Mouse (Mus musculus) ES-E14 (cell line): ENCODE measurements around the gene Inpp5k. TPM values are rescaled to one million over a fixed set of nuclear protein-coding genes. Genes with fewer than 3 reads are reported as not detected.
A peak's percentile ranks its signal among the peaks of the same experiment; 100 is the strongest.

Experiments used
- DNase-seq: peaks from one replicate; pipeline ENCODE4 v3.0.0-alpha.2; 2013; ENCODE audit warnings: low read depth, low spot score
- H3K27ac ChIP-seq: 2 replicates; pipeline ENCODE4 v1.5.1; 2012; ENCODE audit warnings: low read depth, mild to moderate bottlenecking, low read length, moderate library complexity, mixed read lengths; ENCODE audit not compliant: poor library complexity, insufficient read depth, severe bottlenecking
- H3K36me3 ChIP-seq: 2 replicates; pipeline ENCODE4 v1.6.1; 2012; ENCODE audit warnings: mild to moderate bottlenecking, low read length, moderate library complexity, mixed read lengths; ENCODE audit not compliant: control insufficient read depth, poor library complexity, insufficient read depth, severe bottlenecking
- H3K4me1 ChIP-seq, 2 experiments: fragments of 150-350 bp in 1 of 2; sonication (generic) in 1 of 2; 2 replicates each; pipeline ENCODE4 v1.6.1; 2012; ENCODE audit warnings: low read length in 2 of 2, mild to moderate bottlenecking in 1 of 2, mixed read lengths in 1 of 2; ENCODE audit not compliant: control insufficient read depth in 2 of 2, insufficient read depth in 2 of 2, poor library complexity in 1 of 2
- H3K4me3 ChIP-seq, 2 experiments: fragments of 150-350 bp in 1 of 2; sonication (generic) in 1 of 2; 2 replicates each; pipeline ENCODE4 v1.5.1; 2012; ENCODE audit warnings: low read length in 2 of 2, low read depth in 1 of 2, mild to moderate bottlenecking in 1 of 2, mixed read lengths in 1 of 2; ENCODE audit not compliant: insufficient read depth in 1 of 2, poor library complexity in 1 of 2, severe bottlenecking in 1 of 2
- H3K9ac ChIP-seq: 2 replicates; pipeline ENCODE4 v1.6.1; 2012; ENCODE audit warnings: low read depth, mild to moderate bottlenecking, low read length, mixed read lengths; ENCODE audit not compliant: poor library complexity, insufficient read depth, severe bottlenecking
- H3K9me3 ChIP-seq: fragments of 150-350 bp; sonication (generic); 2 replicates; pipeline ENCODE4 v1.6.1; 2012; ENCODE audit warnings: low read depth, mild to moderate bottlenecking, low read length; ENCODE audit not compliant: control insufficient read depth, insufficient read depth
- CHD2 ChIP-seq: IDR thresholded peaks from 2 replicates; pipeline ENCODE4 v1.6.1; 2014; ENCODE audit warnings: mild to moderate bottlenecking, low read depth, low read length, inconsistent platforms
- HCFC1 ChIP-seq: IDR thresholded peaks from 2 replicates; pipeline ENCODE4 v1.6.1; 2012; ENCODE audit warnings: low read length, inconsistent platforms, borderline replicate concordance; ENCODE audit not compliant: insufficient read depth
- MAFK ChIP-seq: IDR thresholded peaks from 2 replicates; pipeline ENCODE4 v1.6.1; 2014; ENCODE audit warnings: mild to moderate bottlenecking, low read depth, low read length, inconsistent platforms; ENCODE audit not compliant: insufficient read depth
- ZC3H11A ChIP-seq: IDR thresholded peaks from 2 replicates; pipeline ENCODE4 v1.6.1; 2012; ENCODE audit warnings: low read depth, mild to moderate bottlenecking, inconsistent platforms, low read length, borderline replicate concordance
- ZNF384 ChIP-seq: IDR thresholded peaks from 2 replicates; pipeline ENCODE4 v1.6.1; 2012; ENCODE audit warnings: low read depth, low read length, inconsistent platforms
- in situ Hi-C, 2 experiments: fragments of 600-800 bp; cut with MboI; formaldehyde crosslinking; loops; one replicate each; pipeline ENCODE4 v1.15.1; 2025; ENCODE audit warnings: low sequenced_read_pairs in 2 of 2, inconsistent platforms in 1 of 2; ENCODE audit not compliant: unreplicated experiment in 2 of 2
- total RNA-seq: library from RNA; depleted of rRNA; stranded (reverse); fragments of 300-350 nt; gene quantifications from 2 replicates; pipeline ENCODE4 v1.2.3, GENCODE M21; 2012

Inpp5k gene
- total RNA-seq, 1 experiment, result 12.2 TPM

DNA sequence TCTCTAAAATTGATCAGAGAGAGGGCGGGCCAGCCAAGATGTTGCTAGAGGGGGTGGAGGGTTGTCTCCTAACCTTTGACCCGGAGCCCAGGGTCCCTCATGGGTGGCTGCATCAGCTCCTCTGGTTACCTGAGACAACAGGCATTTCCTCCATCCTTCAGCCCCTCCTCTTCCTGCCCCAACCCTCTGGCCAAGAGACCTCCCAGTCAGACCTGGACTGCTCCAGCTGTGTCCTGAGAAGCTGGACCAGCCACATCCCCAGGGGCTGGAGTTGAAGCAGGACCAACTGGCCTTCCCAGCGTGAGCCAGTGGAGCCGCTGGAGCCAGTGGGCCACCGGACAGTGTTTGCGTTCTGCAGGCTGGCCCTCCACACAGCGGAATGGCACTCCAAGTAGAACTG is 19.5 kb downstream of the Inpp5k start, which contains the start of gene Myo1c:
Myo1c (plus strand) TSS at position 194 of the 400 bp plus-strand sequence.
- Histone ChIP-seq H3K4me1 (peaks cover 8 to 19% of the 10 kb centered on the region in 2 experiments; a peak in 3 of 4 replicates), H3K36me3 (peaks cover 2% of the 10 kb centered on the region; the same call in 1 of the 2 replicates), H3K9me3 (no peaks in the 10 kb centered on the region), H3K9ac (peak within 1 kb of the TSS; percentile 80), H3K4me3 (peak within 1 kb of the TSS; percentile 82 to 90), H3K27ac (no peak within 1 kb of the TSS)
- DNase-seq, result no peak
- TF ChIP-seq ZC3H11A (no peak), MAFK (no peak), CHD2 (no peak), ZNF384 (no peak), HCFC1 (no peak)
- in situ Hi-C loops, result no loop called here

- in situ Hi-C loops, result no loop called here
- H3K27ac ChIP-seq, result no peak overlapping the region
- H3K36me3 ChIP-seq, result no peaks in the 10 kb centered on the region
- no peak for DNase-seq
- H3K9me3 ChIP-seq, result no peaks in the 10 kb centered on the region
- peaks cover 8 to 19% of the 10 kb centered on the region in 2 experiments; a peak in 3 of 4 replicates for H3K4me1 ChIP-seq
- no peak for TF ChIP-seq MAFK
- TF ChIP-seq ZC3H11A, result no peak
- no peak for TF ChIP-seq ZNF384
- TF ChIP-seq CHD2, result no peak
- TF ChIP-seq HCFC1, result no peak
- H3K9ac ChIP-seq, result peak overlapping the region; percentile 80
- peak overlapping the region; percentile 82 to 90 for H3K4me3 ChIP-seq
Observed at GRCm38 (mm10) chr11:75650958-75651425, 20.2 kb downstream of the Inpp5k start.

DNA sequence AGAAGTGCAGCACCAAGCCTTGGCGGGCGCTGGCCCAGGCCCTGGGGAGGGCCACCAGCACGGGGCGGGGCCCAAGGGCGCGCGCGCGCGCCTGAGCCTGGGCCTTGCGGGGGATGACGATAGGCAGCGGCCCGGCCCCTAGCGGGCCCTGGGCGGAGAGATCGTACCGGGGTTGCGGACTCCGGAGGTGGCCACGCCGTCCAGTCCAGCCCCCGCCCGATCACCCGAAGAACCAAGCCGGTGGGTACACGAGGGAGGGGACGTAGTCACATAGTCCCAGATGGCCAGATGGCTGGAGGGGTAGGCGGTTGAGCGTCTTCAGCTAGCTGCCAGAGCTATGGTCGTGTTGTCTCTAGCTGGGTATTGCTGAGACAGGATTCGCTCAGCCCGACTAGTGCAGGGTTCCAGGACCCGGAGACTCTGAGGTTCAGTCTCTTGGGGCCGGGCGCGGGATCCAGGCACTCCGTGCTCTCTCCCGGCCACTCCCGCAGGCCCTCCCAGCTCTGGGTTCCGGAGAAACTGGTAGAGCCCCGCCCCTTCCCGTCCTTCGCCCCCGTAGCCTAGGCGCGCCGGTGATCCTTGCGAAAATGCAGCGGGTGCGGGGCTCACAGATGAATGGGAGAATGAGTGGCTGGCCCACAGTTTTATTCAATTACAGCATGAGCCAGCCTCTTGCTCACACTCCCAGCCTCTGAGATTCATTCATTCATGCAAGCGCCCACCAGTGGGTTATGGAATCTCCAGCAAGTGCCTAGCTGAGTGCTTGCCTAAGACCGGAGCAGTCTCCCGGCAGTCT is 20.8 kb downstream of the Inpp5k start:
- H3K27ac ChIP-seq, result peak overlapping the region; percentile 54
- in situ Hi-C loops, result no loop called here

GRCm38 (mm10) chr11:75652222-75652941 is 21.6 kb downstream of the Inpp5k start:
- no peak for DNase-seq
- Histone ChIP-seq H3K9ac (peak overlapping the region; percentile 80), H3K4me3 (peak overlapping the region; percentile 82 to 90), H3K36me3 (peaks cover 4% of the 10 kb centered on the region; the same call in 1 of the 2 replicates), H3K9me3 (no peaks in the 10 kb centered on the region), H3K4me1 (peaks cover 8 to 25% of the 10 kb centered on the region in 2 experiments; a peak in 3 of 4 replicates), H3K27ac (0 out of 2 replicates have a peak overlapping the region, but pooled peaks have one; percentile 26)
- TF ChIP-seq CHD2 (no peak), ZC3H11A (no peak)
- in situ Hi-C loops, result no loop called here

More for the DNA sequence above, 20.8 kb downstream of the Inpp5k start:
- Histone ChIP-seq H3K36me3 (no peaks in the 10 kb centered on the region), H3K4me1 (peaks cover 8 to 22% of the 10 kb centered on the region in 2 experiments; a peak in 3 of 4 replicates), H3K4me3 (peak overlapping the region; percentile 82 to 90), H3K9ac (peak overlapping the region; percentile 80), H3K9me3 (no peaks in the 10 kb centered on the region)
- no peak for TF ChIP-seq ZC3H11A
- TF ChIP-seq HCFC1, result 0 out of 2 replicates have a peak, but pooled peaks have one; percentile 12
- no peak for DNase-seq
